Mouse (Mus musculus): Measurements from ENCODE around the gene Abcb8.
A peak's percentile ranks its signal among the peaks of the same experiment; 100 is the strongest.

DNA sequence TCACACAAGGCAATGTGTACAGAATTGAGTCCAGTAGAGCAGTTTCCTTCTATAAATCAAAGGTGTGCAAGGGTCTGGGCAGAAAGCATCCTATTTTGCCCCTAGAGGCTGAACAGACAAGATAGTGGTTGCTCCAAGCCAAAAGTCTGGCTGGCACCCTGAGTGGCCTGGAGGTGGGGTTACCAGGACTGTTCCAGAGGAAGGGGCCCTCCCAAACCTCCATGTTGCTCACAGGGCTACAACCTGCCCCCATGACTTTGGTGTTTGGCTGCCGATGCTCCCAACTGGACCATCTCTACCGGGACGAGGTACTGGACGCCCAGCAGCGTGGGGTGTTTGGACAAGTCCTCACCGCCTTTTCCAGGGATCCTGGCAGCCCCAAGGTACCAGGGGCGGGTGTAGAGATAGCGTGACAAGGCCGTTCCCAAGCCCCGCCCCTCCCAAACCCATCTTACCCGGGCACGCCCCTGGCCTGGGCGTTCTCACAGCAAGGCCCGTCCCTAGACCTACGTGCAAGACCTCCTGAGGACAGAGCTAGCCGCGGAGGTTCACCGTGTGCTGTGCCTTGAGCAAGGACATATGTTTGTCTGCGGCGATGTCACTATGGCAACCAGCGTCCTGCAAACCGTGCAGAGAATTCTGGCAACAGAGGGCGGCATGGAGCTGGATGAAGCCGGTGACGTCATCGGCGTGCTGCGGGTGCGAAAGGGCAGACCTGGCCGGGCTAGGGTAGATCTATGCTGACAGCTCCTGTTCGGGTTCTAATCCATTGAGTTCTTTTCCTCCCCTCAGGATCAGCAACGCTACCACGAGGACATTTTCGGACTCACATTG is 10.2 kb upstream of the Abcb8 start:
- TF ChIP-seq CTCF (IDR thresholded peaks at IDR 0.05) (peak; percentile 63), EP300 (IDR thresholded peaks at IDR 0.05; ENCODE audit: insufficient read depth, low read depth, low read length) (peak; percentile 92), POLR2A (IDR thresholded peaks at IDR 0.05; ENCODE audit: insufficient read depth, low read depth, low read length) (no peak; the same call in none of the 2 replicates)

Data from heart, adult 2 months (tissue).